Mouse (Mus musculus): Measurements from ENCODE around the gene Cc2d2b. TPM values are rescaled to one million over a fixed set of nuclear protein-coding genes. Genes with fewer than 3 reads are reported as not detected.

Cc2d2b gene
- total and polyA plus RNA-seq, 2 experiments = 0.09 TPM; not detected in 1

DNA sequence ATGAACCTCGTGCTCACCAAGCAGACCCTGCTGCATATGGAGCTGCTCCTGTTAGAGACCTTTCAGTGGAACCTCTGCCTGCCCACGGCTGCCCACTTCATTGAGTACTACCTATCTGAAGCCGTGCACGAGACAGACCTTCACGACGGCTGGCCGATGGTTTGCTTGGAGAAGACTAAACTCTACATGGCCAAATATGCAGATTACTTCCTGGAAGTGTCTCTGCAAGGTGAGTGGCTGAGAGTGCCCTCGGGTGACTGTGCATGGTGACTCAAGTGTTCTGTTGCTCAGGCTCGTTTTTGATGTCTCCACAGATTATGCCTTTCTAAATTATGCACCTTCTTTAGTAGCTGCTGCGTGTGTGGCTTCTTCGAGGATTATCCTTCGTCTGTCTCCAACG lies 96.2 kb downstream of the Cc2d2b start:
- WGBS = 93% methylated on average over 13 of the region's 13 CpGs
- DNase-seq (ENCODE audit: extremely low read depth, low read depth, low spot score) = no peak
- H3K9ac ChIP-seq (ENCODE audit: low read depth, low read length) = no peak overlapping the region

GRCm38 (mm10) chr19:40849391-40849790 lies 100.8 kb downstream of the Cc2d2b start:
- WGBS = 91% methylated on average over 12 of the region's 12 CpGs
- no peak overlapping the region for H3K4me3 ChIP-seq (ENCODE audit: insufficient read depth, low read depth, low read length)
- no peaks in the 10 kb centered on the region for H3K79me2 ChIP-seq (ENCODE audit: control insufficient read depth, insufficient read depth, low read length)
- no peaks in the 10 kb centered on the region for H3K27me3 ChIP-seq (ENCODE audit: control insufficient read depth, insufficient read depth, low read length)
- no peaks in the 10 kb centered on the region for H3K4me1 ChIP-seq (ENCODE audit: control insufficient read depth, insufficient read depth, low read length)
- H3K9ac ChIP-seq (ENCODE audit: low read depth, low read length) = no peak overlapping the region
- H3K27ac ChIP-seq (replicated peaks; ENCODE audit: insufficient read depth, low read depth, low read length) = no peak overlapping the region
- DNase-seq (ENCODE audit: extremely low read depth, low read depth, low spot score) = no peak
- TF ChIP-seq POLR2A (IDR thresholded peaks at IDR 0.05; ENCODE audit: extremely low read depth, insufficient read depth, low read length) (no peak), CTCF (IDR thresholded peaks at IDR 0.05; ENCODE audit: low read depth, low read length) (no peak)
- H3K36me3 ChIP-seq (ENCODE audit: control insufficient read depth, insufficient read depth, low read length) = peaks cover 14% of the 10 kb centered on the region; the same call in 1 of the 2 replicates

More for the DNA sequence above, 96.2 kb downstream of the Cc2d2b start:
- Histone ChIP-seq H3K4me1 (ENCODE audit: control insufficient read depth, insufficient read depth, low read length) (no peaks in the 10 kb centered on the region), H3K36me3 (ENCODE audit: control insufficient read depth, insufficient read depth, low read length) (peaks cover 20% of the 10 kb centered on the region; the same call in 1 of the 2 replicates), H3K27ac (replicated peaks; ENCODE audit: insufficient read depth, low read depth, low read length) (no peak overlapping the region), H3K4me3 (ENCODE audit: insufficient read depth, low read depth, low read length) (no peak overlapping the region), H3K79me2 (ENCODE audit: control insufficient read depth, insufficient read depth, low read length) (no peaks in the 10 kb centered on the region; the same call in 1 of the 2 replicates), H3K27me3 (ENCODE audit: control insufficient read depth, insufficient read depth, low read length) (no peaks in the 10 kb centered on the region)
- TF ChIP-seq CTCF (IDR thresholded peaks at IDR 0.05; ENCODE audit: low read depth, low read length) = no peak
- TF ChIP-seq POLR2A (IDR thresholded peaks at IDR 0.05; ENCODE audit: extremely low read depth, insufficient read depth, low read length) = no peak

- Histone ChIP-seq H3K27ac (replicated peaks; ENCODE audit: insufficient read depth, low read depth, low read length) (no peak overlapping the region), H3K4me3 (ENCODE audit: insufficient read depth, low read depth, low read length) (no peak overlapping the region), H3K27me3 (ENCODE audit: control insufficient read depth, insufficient read depth, low read length) (peaks cover 8% of the 10 kb centered on the region; the same call in 1 of the 2 replicates), H3K4me1 (ENCODE audit: control insufficient read depth, insufficient read depth, low read length) (no peaks in the 10 kb centered on the region), H3K36me3 (ENCODE audit: control insufficient read depth, insufficient read depth, low read length) (no peaks in the 10 kb centered on the region), H3K79me2 (ENCODE audit: control insufficient read depth, insufficient read depth, low read length) (no peaks in the 10 kb centered on the region), H3K9ac (ENCODE audit: low read depth, low read length) (no peak overlapping the region)
- DNase-seq (ENCODE audit: extremely low read depth, low read depth, low spot score) = peak; percentile 8
- 23% methylated on average over 4 of the region's 4 CpGs for WGBS
- TF ChIP-seq CTCF (IDR thresholded peaks at IDR 0.05; ENCODE audit: low read depth, low read length) (no peak), POLR2A (IDR thresholded peaks at IDR 0.05; ENCODE audit: extremely low read depth, insufficient read depth, low read length) (no peak)
Measured at GRCm38 (mm10) chr19:40859555-40859954, 111.0 kb downstream of the Cc2d2b start.

DNA sequence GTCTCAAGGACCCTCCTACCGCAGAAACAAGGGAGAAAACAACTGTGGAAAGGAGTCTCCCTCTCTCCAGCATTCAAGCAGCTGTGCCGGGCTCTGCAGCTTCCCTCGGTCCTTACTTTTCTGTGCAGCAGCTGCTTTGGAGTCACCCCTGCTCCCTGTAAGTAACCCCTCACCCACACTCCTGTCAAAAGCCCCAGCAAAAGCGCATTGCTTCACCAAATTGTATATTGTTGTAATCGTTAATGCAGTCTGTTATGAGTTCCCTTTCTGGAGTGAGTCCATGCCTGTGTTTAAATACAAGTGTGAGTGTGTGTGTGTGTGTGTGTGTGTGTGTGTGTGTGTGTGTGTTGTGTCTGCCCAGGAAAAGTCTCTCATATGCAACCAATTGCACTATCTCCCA lies 119.7 kb downstream of the Cc2d2b start:
- H3K4me1 ChIP-seq (ENCODE audit: control insufficient read depth, insufficient read depth, low read length) = no peaks in the 10 kb centered on the region
- H3K36me3 ChIP-seq (ENCODE audit: control insufficient read depth, insufficient read depth, low read length) = no peaks in the 10 kb centered on the region
- no peaks in the 10 kb centered on the region for H3K79me2 ChIP-seq (ENCODE audit: control insufficient read depth, insufficient read depth, low read length)
- TF ChIP-seq CTCF (IDR thresholded peaks at IDR 0.05; ENCODE audit: low read depth, low read length) (no peak), POLR2A (IDR thresholded peaks at IDR 0.05; ENCODE audit: extremely low read depth, insufficient read depth, low read length) (no peak)
- no peak overlapping the region for H3K4me3 ChIP-seq (ENCODE audit: insufficient read depth, low read depth, low read length)
- WGBS = 24% methylated on average over 5 of the region's 5 CpGs
- no peak for DNase-seq (ENCODE audit: extremely low read depth, low read depth, low spot score)
- H3K27ac ChIP-seq (replicated peaks; ENCODE audit: insufficient read depth, low read depth, low read length) = no peak overlapping the region
- H3K9ac ChIP-seq (ENCODE audit: low read depth, low read length) = no peak overlapping the region
- H3K27me3 ChIP-seq (ENCODE audit: control insufficient read depth, insufficient read depth, low read length) = peaks cover 7% of the 10 kb centered on the region; the same call in 1 of the 2 replicates

DNA sequence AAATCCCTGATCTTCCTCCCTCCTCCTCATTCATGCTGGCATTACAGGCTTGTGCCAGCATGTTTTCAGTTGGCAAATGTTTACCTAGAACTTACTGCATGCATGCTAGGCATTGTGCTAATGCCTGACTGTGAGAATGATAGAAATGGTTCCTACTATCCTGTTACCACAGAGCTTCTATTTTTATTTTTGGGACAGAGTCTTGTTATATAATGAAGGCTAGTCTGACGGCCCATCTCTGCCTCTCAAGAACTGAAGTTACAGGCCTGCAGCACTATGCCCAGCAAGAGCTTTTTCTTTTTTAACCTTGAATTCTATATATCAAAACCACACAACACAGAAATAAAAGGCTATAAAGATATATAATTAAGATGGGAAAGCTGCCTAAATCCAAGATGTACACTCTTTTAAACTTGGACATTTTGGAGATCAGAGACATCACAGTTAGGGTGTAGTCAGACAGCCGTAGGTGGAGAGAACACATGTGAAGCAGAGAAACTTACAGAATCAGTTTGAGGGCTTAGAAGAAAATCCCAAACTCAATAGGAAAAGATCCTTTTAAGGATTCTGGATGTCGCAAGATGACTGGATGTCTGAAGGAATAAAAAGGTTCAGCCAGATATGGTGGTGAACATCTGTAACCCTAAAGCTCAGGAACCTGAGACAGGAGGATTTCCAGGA lies 121.0 kb downstream of the Cc2d2b start:
- 95% methylated on average over 3 of the region's 3 CpGs for WGBS
- no peak for TF ChIP-seq CTCF (IDR thresholded peaks at IDR 0.05; ENCODE audit: low read depth, low read length)
- TF ChIP-seq POLR2A (IDR thresholded peaks at IDR 0.05; ENCODE audit: extremely low read depth, insufficient read depth, low read length) = no peak
- H3K79me2 ChIP-seq (ENCODE audit: control insufficient read depth, insufficient read depth, low read length) = no peaks in the 10 kb centered on the region
- H3K27me3 ChIP-seq (ENCODE audit: control insufficient read depth, insufficient read depth, low read length) = peaks cover 9% of the 10 kb centered on the region; the same call in 1 of the 2 replicates
- no peak overlapping the region for H3K4me3 ChIP-seq (ENCODE audit: insufficient read depth, low read depth, low read length)
- no peaks in the 10 kb centered on the region for H3K4me1 ChIP-seq (ENCODE audit: control insufficient read depth, insufficient read depth, low read length)
- no peak for DNase-seq (ENCODE audit: extremely low read depth, low read depth, low spot score)
- no peak overlapping the region for H3K27ac ChIP-seq (replicated peaks; ENCODE audit: insufficient read depth, low read depth, low read length)
- H3K9ac ChIP-seq (ENCODE audit: low read depth, low read length) = no peak overlapping the region
- H3K36me3 ChIP-seq (ENCODE audit: control insufficient read depth, insufficient read depth, low read length) = no peaks in the 10 kb centered on the region
